Mouse (Mus musculus) frontal cortex, adult 2 months (tissue): ENCODE results near the gene St7. TPM values are rescaled to one million over a fixed set of nuclear protein-coding genes. Genes with fewer than 3 reads are reported as not detected.

Experiments used
- DNase-seq, 2 experiments: peaks; one replicate each; pipeline ENCODE4 v3.0.0; 2022; ENCODE audit warnings: low spot score in 1 of 2; ENCODE audit errors: extremely low spot score in 1 of 2
- polyA plus RNA-seq: library from polyadenylated mRNA; depleted of rRNA; stranded (reverse); fragments of >200 nt; gene quantifications from 2 replicates; pipeline ENCODE4 v1.2.3, GENCODE M21; 2012

Gene St7
- polyA plus RNA-seq, 1 experiment: 28.4 TPM

DNA sequence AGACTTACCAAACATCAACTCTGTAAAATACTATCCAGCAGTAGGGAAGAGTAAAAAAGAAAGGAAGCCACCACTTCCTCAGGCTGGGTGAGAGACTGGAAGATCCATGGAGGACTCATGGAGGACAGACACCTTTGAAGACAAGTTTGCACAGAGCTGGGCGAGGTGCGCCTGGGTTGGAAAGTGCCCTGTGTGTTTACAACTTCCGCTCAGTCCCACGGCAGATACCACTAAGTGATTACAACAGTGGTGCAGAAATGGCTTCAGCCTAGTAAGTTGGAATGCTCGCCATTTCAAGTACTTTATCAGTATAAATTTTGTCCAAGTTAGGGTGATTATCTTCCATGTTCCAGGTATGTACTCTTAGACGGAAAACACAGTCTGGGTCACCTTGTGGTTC, 63.2 kb downstream of the St7 start:
- no peak for DNase-seq

DNA sequence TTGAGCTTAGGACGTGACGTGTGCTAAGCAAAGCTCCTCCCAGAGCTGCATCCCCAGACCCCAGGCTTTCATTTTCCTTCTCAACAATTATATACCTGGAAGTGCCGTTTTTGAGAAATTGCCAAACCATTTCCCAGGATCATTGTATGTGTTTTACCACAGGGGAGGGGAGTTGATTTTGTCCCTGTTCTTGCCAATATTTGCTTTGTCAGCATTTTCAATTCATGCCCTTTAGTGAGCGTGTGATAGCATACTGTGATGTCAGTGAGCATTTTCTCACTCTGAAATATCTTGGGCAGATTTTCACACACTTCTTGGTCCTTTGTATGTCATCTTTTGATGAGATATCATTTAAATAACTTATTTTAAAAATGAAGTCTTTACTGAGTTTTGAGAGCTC, 65.8 kb downstream of the St7 start:
- DNase-seq: no peak

DNA sequence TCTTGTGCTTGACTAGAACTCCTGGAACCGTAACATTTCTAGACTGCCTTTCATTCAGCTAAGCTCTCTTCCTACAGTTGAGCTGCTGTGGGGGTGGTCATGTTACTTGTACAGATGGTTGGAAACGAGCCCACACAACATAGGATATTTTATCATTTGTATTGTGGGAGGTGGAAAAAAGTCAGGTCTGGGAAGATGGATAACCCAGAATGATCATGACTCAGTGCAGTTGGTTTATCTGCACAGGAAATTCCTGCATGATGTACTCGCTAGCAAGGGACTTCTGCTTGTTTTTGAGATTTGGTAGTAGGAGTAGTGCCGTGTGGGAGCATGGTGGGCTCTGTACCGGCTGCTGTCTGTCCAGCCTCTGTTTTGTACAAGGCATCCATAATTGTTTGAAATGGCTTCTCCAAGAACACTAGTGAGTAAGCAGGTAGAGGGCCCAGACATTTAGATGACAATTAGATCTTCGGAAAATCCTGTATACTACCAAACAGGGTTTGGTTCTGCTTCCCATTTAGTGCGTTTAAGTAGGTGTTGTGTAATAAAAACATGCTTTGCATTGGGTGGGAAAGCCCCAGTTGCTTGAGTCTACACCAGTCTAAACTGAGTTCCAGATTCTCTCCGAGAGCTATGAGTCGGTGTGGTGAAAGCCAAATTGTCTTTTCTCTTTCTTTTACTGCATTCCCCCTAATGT, 71.4 kb downstream of the St7 start:
- DNase-seq: peak; percentile 83 to 93

DNA sequence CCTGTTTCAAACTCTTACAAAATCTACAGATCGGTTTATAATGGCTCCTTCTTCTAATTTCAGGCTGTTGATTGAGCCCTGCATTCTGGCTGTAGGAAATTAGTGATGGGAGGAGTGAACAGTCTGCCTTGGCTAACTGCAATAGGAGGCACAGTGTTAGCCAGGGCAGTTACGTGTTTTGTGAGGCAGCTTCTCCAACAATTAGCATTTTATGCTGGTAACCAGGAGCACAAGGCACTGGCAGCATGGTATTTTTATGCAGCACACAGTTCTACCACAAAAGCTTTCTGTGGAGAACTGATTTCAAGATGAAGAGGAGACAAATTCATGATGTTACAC, 71.9 kb downstream of the St7 start:
- no peak for DNase-seq

DNA sequence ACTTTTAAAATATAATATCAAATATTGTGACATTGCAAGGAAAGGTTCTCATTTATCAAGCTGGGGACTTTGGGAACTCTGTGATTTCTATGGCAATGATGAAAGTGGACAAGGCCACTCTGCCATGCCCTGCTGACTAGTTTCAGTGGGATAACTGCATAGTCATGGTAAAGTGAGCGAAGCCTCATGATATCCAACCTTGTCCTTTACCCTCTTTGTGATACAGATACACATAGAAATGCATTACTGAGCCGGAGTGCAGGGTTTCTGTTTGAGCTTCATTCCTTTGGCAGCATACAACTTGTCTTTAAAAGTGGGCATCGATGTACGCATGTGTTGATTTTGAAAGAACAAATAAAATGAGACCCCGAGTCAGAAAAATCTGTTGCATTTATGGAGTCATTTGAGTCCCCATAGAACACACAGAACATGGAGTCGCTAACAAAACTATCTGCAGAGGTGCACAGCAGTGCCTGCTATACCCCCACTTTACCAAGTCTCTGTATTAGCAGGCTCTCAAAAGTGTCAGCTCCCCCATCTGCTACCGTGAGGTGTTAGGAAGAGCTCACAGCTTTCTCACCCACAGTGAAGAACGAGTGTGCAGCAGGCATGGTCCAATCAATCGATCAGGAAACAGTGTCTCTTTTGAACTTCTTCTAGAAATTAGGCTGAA, 77.4 kb downstream of the St7 start:
- DNase-seq: no peak

DNA sequence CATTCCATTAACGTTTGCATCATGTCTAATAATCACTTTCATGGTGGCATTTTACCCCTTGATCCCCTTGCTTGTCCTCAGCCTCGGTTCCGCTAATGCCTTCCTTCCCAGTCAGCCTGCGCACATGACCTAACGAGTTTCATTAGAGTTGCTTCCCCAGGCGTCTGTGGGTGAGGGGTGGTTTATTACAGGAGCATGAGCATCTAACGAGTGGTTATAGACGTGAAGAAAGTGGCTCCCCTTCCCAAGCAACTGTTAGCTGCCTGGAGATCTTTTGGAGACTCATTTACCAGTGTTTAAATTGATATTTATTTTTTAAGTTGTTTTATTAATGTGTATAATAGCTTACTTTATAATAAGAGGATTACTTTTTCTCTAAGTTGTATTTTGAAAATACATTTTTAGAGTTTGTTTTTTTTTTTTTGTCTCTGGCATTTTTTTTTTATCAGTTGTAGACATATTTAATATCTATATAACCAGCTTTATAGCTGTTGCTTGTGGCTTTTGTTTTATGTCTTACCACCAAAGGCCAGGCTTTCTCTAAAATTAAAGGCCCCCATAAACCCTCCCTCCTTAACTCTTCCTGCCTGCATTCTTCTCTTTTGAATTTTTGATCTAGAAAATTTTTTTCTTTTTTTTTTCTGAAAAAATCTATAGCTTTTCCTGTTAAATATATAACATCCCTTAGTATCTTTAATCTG, 78.1 kb downstream of the St7 start:
- no peak for DNase-seq

DNA sequence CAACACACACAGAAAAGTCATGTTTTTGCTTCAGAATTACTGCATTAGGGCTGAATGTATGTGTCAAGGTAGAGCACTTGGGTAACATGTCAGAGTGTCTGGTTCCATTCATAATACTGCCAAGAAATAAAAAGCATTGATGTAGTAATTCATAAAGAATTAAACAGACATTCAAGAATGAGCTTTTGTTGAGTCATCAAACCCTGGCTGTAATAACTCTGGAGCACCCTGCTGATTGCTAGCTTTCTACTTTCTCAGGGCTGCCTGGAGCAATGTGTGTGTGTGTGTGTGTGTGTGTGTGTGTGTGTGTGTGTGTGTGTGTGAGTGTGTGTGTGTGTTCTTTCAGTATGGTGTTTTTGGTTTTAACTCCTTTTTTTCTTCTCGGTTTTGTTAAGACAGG, 78.7 kb downstream of the St7 start:
- no peak for DNase-seq

DNA sequence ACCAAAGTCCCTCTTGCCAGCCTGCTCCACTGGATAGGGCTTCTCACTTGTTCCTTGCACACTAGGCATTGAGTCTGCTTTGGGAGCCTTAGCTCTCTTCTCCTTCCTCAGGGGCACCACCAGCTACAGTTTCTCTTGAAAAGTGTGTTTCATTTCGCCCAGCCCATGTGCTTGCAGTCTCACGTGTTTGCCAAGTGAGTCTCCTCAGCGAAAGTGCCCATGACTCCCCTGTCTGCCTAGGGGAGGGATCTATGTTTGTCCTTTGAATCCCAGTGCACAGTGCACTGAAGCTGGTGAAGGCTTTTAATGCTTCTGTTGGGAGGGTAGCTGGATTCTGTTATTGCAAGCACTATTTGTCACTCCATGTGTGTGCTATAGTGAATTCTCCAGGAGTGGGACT, 79.8 kb downstream of the St7 start:
- no peak for DNase-seq

DNA sequence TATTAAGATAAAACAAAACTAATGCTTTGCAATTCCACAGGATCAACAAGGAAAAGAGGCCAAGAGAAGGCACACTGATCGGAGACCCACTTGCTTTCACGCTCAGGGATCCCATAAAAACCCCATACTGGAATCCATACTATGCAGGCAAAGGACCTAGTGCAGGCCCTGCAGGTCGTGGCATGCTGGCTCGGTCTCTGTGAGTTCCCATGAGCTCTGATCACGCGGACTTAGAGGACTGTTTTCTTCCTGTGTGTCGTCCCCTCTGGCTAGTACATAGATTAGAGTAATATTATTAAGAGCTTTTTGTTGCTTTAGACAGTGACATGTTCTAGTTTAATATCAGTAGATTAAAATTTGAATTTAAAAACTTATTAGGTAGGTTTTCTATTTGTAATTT, 83.3 kb downstream of the St7 start:
- no peak for DNase-seq

DNA sequence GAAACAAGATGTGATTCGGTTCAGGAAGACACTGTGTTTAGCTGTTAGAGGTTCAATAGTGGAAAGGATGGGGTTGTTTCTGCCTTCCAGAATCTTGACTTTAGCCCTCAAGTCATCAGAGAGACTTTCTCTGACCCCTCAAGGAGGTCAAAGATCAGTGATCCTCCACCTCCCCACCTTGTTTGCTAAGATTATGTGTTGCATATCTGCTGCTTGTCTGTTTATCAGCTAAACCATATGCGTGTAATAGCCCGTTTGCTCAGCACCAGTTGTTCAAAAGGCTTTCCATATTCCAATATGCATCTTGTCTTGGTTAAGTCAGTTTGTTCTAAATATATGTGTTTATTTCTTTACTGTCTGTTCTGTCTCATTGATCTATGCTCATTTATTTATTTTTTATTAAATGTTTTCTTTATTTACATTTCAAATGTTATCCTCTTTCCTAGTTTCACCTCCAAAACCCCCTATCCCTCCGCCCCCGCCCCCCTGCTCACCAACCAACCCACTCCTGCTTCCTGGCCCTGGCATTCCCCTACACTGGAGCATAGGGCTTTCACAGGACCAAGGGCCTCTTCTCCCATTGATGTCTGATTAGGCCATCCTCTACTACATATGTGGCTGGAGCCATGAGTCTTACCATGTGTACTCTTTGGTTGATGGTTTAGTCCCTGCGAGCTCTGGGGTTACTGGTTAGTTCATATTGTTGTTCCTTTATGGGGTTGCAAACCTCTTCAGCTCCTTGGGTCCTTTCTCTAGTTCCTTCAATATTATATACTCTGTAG, 84.5 kb downstream of the St7 start:
- no peak for DNase-seq

DNA sequence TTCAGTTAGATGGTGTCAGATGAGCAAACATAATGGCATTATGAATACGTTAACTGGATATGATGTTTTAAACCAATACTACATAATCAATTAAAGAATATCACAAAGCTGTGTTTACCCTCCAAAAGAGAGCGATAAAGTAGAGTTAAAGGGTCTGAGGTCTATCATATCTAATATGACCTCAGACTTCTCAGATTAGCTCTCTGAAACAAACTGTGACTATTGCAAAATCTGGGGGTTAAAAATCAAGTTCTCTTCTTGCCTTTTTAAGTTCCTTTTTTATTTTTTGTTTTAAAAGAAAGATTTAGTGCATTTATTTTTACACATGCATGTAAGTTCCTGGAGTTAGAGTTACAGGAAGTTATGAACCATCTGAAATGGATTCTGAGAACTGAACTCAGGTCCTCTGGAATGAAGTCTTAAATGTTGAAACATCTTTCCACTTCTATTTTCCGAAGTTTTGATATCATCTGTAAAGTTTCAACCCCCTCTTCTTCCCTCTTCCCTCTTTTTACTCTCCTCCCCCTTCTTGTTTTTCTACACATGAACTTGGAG, 86.0 kb downstream of the St7 start:
- DNase-seq: no peak

DNA sequence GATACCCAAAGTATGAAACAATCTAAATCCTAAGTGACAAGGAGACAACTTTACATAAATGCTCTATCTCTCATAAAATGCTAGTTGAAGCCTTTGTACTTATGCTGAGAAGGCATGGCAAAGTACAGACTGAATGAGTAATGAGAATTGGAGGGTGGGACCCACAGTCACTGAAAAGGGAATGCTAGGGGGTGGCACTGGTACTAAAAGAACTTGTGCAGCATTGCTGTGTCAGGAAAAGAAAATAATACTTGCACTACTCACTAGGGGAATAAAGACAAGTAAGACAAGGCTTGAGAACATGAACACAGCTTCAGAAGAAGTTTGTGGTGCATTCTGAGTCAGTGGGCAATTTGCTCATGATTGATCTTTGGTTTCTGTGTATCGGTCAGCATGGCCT, 90.8 kb downstream of the St7 start:
- DNase-seq: no peak

DNA sequence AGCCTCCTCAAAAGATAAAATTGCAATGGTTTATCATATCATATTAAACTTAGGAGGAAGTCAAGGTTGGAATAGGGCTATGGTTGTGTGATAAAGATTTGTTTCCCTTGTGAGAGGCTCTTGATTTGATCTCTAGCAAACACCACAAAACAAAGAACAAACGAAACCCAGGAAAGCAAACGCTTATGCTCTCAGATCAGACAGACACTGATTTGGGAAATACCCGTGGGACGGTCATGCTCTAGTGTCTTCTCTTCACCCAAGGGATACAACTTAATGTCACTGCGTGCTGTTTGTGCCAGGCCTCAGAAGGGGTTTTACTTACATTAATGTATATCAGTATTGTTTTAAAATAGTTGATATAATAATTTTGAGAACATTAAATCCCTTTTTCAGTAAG, 91.8 kb downstream of the St7 start:
- no peak for DNase-seq

DNA sequence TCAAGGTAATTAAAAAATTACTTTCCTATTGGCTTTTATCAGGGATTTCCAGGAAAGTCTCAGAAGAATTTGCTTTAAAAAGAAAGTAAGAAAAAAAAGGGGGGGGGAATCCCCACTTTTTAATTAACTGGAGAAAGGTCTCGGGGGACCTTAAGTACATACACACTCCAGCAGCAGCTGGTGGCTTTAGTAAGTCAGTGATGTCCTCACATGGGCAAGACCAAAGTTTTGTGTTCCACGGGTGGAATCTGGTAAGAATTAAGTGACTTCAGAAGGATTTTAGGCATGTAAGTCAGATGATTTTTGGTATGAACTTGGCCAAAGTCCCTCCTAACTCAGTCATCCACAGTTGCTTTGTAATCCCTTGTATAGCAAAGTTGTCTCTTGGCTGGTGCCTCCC, 92.5 kb downstream of the St7 start:
- no peak for DNase-seq

DNA sequence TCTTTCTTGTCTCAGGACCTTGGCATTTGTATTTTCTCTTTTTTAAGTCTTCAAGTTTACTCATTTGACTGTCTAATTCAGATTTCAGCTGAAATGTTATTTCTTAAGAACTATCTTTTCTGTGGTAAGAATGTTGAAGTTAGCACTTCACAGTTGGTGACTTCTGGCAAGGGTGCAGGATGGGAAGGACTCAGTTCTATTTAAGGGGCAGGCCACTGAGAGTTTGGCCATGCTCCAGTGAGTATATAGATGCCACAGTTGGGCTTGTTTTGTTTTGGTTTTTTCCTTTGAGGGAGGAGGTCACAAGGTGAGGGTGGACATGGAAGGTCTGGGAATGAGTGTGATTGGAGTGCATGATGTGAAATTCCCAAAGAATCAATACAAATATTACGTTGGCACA, 95.1 kb downstream of the St7 start:
- DNase-seq: no peak

DNA sequence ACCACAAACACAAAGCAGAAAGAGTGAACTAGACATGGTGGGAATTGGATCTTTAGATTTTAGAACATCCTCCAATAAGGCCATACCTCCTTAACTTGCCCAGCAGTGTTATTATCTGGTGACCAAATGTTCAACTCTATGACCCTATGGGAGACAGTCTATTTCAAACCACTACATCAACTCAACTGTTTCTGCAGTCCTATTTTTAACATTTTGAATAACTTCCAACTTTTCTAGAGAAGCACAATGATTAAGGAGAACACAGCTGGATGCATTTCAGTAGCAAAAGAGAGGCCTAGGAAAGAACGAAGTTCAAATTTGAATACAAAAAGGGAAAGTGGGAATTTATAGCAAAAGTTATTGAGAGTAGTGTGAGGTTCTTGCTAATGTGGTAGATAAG, 97.5 kb downstream of the St7 start:
- DNase-seq: no peak

DNA sequence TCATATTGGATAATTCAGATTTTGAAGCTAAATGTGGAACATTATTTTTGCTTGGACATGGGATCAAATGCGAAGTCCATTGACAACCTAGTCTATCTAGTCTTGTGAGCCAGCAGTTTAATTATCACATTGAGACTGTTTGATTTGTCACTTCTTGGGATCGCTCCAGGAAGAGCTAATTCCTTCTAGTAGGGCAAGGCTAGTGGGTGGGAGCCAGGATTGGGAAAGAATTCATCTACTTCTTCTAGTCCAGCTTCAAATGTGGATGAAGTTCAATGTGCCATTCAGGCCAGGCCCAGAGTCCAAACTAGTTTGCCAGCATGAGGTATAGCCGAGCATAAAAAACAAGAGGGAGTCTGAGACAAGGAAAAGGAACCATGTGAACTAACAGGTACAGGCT, 100.7 kb downstream of the St7 start:
- DNase-seq: peak in 1 of 2 experiments; percentile 42

DNA sequence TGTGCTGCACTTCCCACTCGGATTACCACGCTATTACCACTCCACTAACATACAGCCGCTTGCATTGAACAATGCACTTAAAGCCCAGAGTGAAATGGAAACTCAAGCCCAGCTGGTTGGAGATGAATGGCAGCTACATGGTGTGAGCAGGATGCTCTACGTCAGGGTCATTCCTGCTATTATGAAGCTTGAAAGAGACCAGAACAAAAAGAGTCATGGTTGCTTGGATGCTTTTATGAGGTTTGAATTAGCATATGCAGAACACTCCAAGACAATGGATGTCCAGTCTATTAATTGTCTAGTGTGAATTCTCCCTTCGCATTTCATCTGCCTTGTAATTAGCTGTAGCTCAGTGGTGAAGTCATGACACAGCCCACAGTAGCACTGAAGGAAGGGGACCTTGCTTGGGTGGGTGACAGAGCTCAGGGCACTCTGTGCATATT, 104.6 kb downstream of the St7 start:
- no peak for DNase-seq

DNA sequence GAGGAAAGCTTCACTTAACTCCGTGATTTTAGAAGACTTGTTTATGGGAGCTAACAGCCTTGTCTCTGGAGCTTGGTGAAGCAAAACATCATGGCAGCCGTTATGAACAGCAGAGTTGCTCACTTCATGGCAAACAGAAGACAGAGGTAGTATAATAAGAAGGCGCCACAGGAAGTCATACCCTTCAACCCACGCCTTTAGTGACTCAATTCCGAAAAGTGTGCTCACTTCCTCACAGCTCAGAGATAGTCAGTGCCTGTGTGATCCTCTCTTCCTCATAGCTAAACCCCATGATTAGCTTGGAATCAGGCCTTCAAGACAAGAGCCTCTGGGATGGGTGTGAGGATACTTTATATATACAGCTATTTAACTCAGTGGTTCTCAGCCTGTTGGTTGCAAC, 108.0 kb downstream of the St7 start:
- no peak for DNase-seq

DNA sequence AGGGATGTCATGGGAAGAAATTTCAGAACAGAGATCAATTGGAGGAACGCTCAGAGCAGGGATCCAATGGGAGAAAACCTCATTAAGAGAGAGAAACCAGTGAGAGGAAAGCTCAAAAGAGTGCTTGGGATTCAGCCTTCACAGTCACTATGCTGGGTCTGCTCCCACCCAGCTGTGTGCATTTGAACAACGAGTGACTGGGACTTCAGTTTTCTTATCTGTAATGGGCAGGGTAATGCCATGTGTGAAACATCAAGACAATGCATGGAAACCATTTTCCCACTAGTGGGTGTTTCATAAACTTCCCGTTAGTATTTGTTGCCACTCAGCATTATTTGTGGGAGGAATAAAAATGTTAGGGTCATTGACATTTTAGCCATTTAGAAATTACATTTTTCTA, 111.7 kb downstream of the St7 start:
- DNase-seq: no peak

DNA sequence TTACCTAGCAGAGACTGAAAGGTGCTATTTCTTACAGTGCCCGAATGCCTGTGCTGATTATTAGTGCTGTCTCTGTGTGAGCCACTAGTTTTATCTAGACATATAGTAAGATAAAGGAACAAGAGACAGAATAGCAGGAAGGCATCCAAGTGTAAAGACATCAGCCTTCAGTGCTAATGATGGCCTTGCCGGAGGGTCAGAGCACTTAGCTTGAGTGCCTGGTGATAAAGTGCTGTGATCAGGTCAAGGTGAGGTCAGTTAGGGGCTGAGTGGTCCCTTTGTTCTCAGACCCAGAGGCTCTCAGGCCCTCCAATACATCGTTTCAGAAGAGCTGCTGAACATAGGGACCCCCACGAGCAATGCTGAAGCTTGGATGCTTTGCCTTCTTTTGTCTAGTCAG, 113.8 kb downstream of the St7 start:
- DNase-seq: no peak
